Mouse (Mus musculus) liver, adult 2 months (tissue): ENCODE measurements at regions not wholly inside any gene's neighbourhood (a gene's known extent, or its start where the extent isn't known, plus 50 kb on each side); places are given as distances from the start of the nearest gene placed in this dataset.

Experiments
- DNase-seq: peaks from one replicate; pipeline ENCODE4 v3.0.0-alpha.2; 2011; ENCODE audit warnings: low read depth, low spot score; ENCODE audit errors: extremely low read depth
- H3K27ac ChIP-seq: fragments of 200-500 bp; replicated peaks from 2 replicates; pipeline ENCODE4 v1.5.1; 2012; ENCODE audit warnings: low read depth, mild to moderate bottlenecking, control low read depth, inconsistent platforms, low read length; ENCODE audit not compliant: insufficient read depth
- H3K27me3 ChIP-seq: fragments of 200-500 bp; 2 replicates; pipeline ENCODE4 v1.6.1; 2012; ENCODE audit warnings: mild to moderate bottlenecking, moderate library complexity, low read length, inconsistent platforms; ENCODE audit not compliant: control insufficient read depth, insufficient read depth
- H3K36me3 ChIP-seq: fragments of 200-500 bp; 2 replicates; pipeline ENCODE4 v1.6.1; 2012; ENCODE audit warnings: low read length, inconsistent platforms; ENCODE audit not compliant: control insufficient read depth, insufficient read depth
- H3K4me1 ChIP-seq: fragments of 200-500 bp; 2 replicates; pipeline ENCODE4 v1.6.1; 2011; ENCODE audit warnings: low read length; ENCODE audit not compliant: control insufficient read depth, insufficient read depth
- H3K4me3 ChIP-seq: fragments of 200-500 bp; 2 replicates; pipeline ENCODE4 v1.5.1; 2011; ENCODE audit warnings: low read depth, mild to moderate bottlenecking, control low read depth, low read length, moderate library complexity; ENCODE audit not compliant: insufficient read depth
- H3K79me2 ChIP-seq: fragments of 200-500 bp; 2 replicates; pipeline ENCODE4 v1.6.1; 2012; ENCODE audit warnings: inconsistent platforms, mild to moderate bottlenecking, low read length, moderate library complexity; ENCODE audit not compliant: control insufficient read depth, insufficient read depth
- H3K9ac ChIP-seq: fragments of 200-500 bp; 2 replicates; pipeline ENCODE4 v1.6.1; 2012; ENCODE audit warnings: low read depth, mild to moderate bottlenecking, control low read depth, inconsistent platforms, low read length
- CTCF ChIP-seq: fragments of 200-500 bp; IDR thresholded peaks from 2 replicates; pipeline ENCODE4 v1.5.1; 2011; ENCODE audit warnings: low read depth, low read length, control low read depth
- POLR2A ChIP-seq: fragments of 200-500 bp; IDR thresholded peaks from 2 replicates; pipeline ENCODE4 v1.6.1; 2011; ENCODE audit warnings: low read length, control low read depth; ENCODE audit not compliant: insufficient read depth; ENCODE audit errors: extremely low read depth
- WGBS: fragments of 180-500 bp; shearing (Covaris S2); methylation state at CpG from one replicate; pipeline ENCODE4 v1.1.7; 2018; 5-methylcytosine and 5-hydroxymethylcytosine counted together

GRCm38 (mm10) chr9:82553213-82553612 is 276.1 kb upstream of the Irak1bp1 start:
- no peak overlapping the region for H3K27ac ChIP-seq
- no peaks in the 10 kb centered on the region for H3K4me1 ChIP-seq
- no peak overlapping the region for H3K4me3 ChIP-seq
- no peak for TF ChIP-seq POLR2A
- TF ChIP-seq CTCF: no peak
- H3K9ac ChIP-seq: no peak overlapping the region
- H3K36me3 ChIP-seq: no peaks in the 10 kb centered on the region
- no peak for DNase-seq
- WGBS: 92% methylated on average over 3 of the region's 3 CpGs
- H3K79me2 ChIP-seq: no peaks in the 10 kb centered on the region
- no peaks in the 10 kb centered on the region for H3K27me3 ChIP-seq

- Histone ChIP-seq H3K9ac (no peak overlapping the region), H3K4me1 (no peaks in the 10 kb centered on the region), H3K27me3 (no peaks in the 10 kb centered on the region), H3K27ac (no peak overlapping the region), H3K4me3 (no peak overlapping the region), H3K36me3 (no peaks in the 10 kb centered on the region), H3K79me2 (no peaks in the 10 kb centered on the region)
- TF ChIP-seq POLR2A (no peak), CTCF (no peak)
- 52% methylated on average over 1 of the region's 1 CpGs for WGBS
- DNase-seq: no peak
Measured at GRCm38 (mm10) chr9:82562551-82563465, 266.5 kb upstream of the Irak1bp1 start.

- no peaks in the 10 kb centered on the region for H3K27me3 ChIP-seq
- no peak for DNase-seq
- 67% methylated on average over 4 of the region's 4 CpGs for WGBS
- H3K9ac ChIP-seq: no peak overlapping the region
- H3K4me1 ChIP-seq: no peaks in the 10 kb centered on the region
- H3K79me2 ChIP-seq: no peaks in the 10 kb centered on the region
- no peak for TF ChIP-seq POLR2A
- no peak for TF ChIP-seq CTCF
- H3K36me3 ChIP-seq: no peaks in the 10 kb centered on the region
- no peak overlapping the region for H3K4me3 ChIP-seq
- H3K27ac ChIP-seq: no peak overlapping the region
Measured at GRCm38 (mm10) chr9:82581373-82582018, 247.8 kb upstream of the Irak1bp1 start.

- 75% methylated on average over 11 of the region's 11 CpGs for WGBS
- Histone ChIP-seq H3K27ac (no peak overlapping the region), H3K27me3 (no peaks in the 10 kb centered on the region), H3K36me3 (no peaks in the 10 kb centered on the region), H3K9ac (no peak overlapping the region), H3K79me2 (no peaks in the 10 kb centered on the region), H3K4me3 (no peak overlapping the region), H3K4me1 (no peaks in the 10 kb centered on the region)
- peak; percentile 25 for DNase-seq
- TF ChIP-seq POLR2A: no peak
- TF ChIP-seq CTCF: no peak
Measured at GRCm38 (mm10) chr9:82609111-82609510, 220.2 kb upstream of the Irak1bp1 start.

GRCm38 (mm10) chr9:82609946-82610345 is 219.4 kb upstream of the Irak1bp1 start:
- no peaks in the 10 kb centered on the region for H3K27me3 ChIP-seq
- 82% methylated on average over 4 of the region's 4 CpGs for WGBS
- no peaks in the 10 kb centered on the region for H3K79me2 ChIP-seq
- H3K4me1 ChIP-seq: no peaks in the 10 kb centered on the region
- no peaks in the 10 kb centered on the region for H3K36me3 ChIP-seq
- H3K9ac ChIP-seq: no peak overlapping the region
- no peak overlapping the region for H3K4me3 ChIP-seq
- no peak overlapping the region for H3K27ac ChIP-seq
- TF ChIP-seq CTCF (no peak), POLR2A (no peak)
- no peak for DNase-seq

- Histone ChIP-seq H3K4me1 (no peaks in the 10 kb centered on the region), H3K9ac (no peak overlapping the region), H3K4me3 (no peak overlapping the region), H3K27ac (no peak overlapping the region), H3K36me3 (no peaks in the 10 kb centered on the region), H3K27me3 (no peaks in the 10 kb centered on the region), H3K79me2 (no peaks in the 10 kb centered on the region)
- DNase-seq: no peak
- WGBS: 85% methylated on average over 2 of the region's 2 CpGs
- TF ChIP-seq POLR2A (no peak), CTCF (no peak)
Measured at GRCm38 (mm10) chr9:82612526-82612925, 216.8 kb upstream of the Irak1bp1 start.
